Mouse (Mus musculus) midbrain, embryonic 13.5 days (tissue): ENCODE measurements around the gene Serpinb7. TPM values are rescaled to one million over a fixed set of nuclear protein-coding genes. Genes with fewer than 3 reads are reported as not detected.

Experiments used
- ATAC-seq: fragments of 200-750 bp; cut with Nextera tagmentation; 2 replicates; pipeline ENCODE4 v1.8.0; 2017; ENCODE audit warnings: mild to moderate bottlenecking, moderate TSS enrichment, moderate library complexity
- H3K27ac ChIP-seq: fragments of 300-500 bp; sonication (generic); 2 replicates; pipeline ENCODE4 v1.5.1; 2015; ENCODE audit warnings: inconsistent platforms, mild to moderate bottlenecking, moderate library complexity
- H3K27me3 ChIP-seq: fragments of 300-500 bp; sonication (generic); 2 replicates; pipeline ENCODE4 v1.6.1; 2015; ENCODE audit warnings: mild to moderate bottlenecking, inconsistent platforms
- H3K36me3 ChIP-seq: fragments of 300-500 bp; sonication (generic); 2 replicates; pipeline ENCODE4 v1.6.1; 2015; ENCODE audit warnings: mild to moderate bottlenecking, inconsistent platforms
- H3K4me1 ChIP-seq: fragments of 300-500 bp; sonication (generic); replicated peaks from 2 replicates; pipeline ENCODE4 v1.6.1; 2015; ENCODE audit warnings: inconsistent platforms
- H3K4me2 ChIP-seq: fragments of 300-500 bp; sonication (generic); replicated peaks from 2 replicates; pipeline ENCODE4 v1.6.1; 2015; ENCODE audit warnings: moderate library complexity, mild to moderate bottlenecking, inconsistent platforms
- H3K4me3 ChIP-seq: fragments of 300-500 bp; sonication (generic); replicated peaks from 2 replicates; pipeline ENCODE4 v1.5.1; 2015; ENCODE audit warnings: mild to moderate bottlenecking, inconsistent platforms
- H3K9ac ChIP-seq: fragments of 300-500 bp; sonication (generic); replicated peaks from 2 replicates; pipeline ENCODE4 v1.6.1; 2015; ENCODE audit warnings: mild to moderate bottlenecking, inconsistent platforms
- H3K9me3 ChIP-seq: fragments of 300-500 bp; sonication (generic); 2 replicates; pipeline ENCODE4 v1.6.1; 2016; ENCODE audit warnings: mild to moderate bottlenecking, inconsistent platforms
- WGBS: fragments of 180-500 bp; shearing (Covaris S2); methylation state at CpG from one replicate; pipeline ENCODE4 v1.1.7; 2015; 5-methylcytosine and 5-hydroxymethylcytosine counted together
- polyA plus RNA-seq: library from polyadenylated mRNA; unstranded; fragments of >200 nt; fragmentation: Nextera tagmentation; extraction: Ambion mirVana; gene quantifications from 2 replicates; pipeline ENCODE4 v1.2.1, GENCODE M21; 2015

The Serpinb7 gene
- polyA plus RNA-seq, result not detected in 2 replicates

DNA sequence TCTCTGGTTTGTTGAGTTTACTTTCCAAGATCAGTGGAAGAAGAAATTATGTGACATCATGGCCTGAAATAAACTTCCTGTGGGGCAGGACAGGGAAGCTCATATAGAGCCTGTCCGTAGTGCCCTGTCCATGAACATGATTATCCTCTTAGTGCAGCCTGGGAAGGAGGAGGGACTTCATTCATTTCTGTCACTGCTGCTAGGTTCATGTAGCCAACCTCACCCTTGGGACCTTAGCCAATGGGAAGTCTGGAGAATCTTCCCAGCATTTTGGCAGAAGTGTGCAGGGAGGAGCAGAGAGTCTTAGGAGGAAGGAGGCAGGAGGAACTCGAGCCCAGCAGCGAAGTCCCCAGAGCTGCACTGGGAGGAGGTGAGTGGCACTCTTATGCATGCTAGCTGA lies at the start of gene Serpinb7:
Gene Serpinb7 (plus strand): TSS at position 301 of the 400 bp plus-strand sequence.
- Histone ChIP-seq H3K36me3 (no peaks in the 10 kb centered on the region), H3K9me3 (no peaks in the 10 kb centered on the region), H3K27ac (no peak within 1 kb of the TSS), H3K9ac (no peak within 1 kb of the TSS), H3K4me2 (no peak within 1 kb of the TSS), H3K4me1 (no peaks in the 10 kb centered on the region), H3K4me3 (no peak within 1 kb of the TSS), H3K27me3 (no peaks in the 10 kb centered on the region)
- ATAC-seq, result no peak
- 78% methylated on average over 3 of the region's 3 CpGs for WGBS

DNA sequence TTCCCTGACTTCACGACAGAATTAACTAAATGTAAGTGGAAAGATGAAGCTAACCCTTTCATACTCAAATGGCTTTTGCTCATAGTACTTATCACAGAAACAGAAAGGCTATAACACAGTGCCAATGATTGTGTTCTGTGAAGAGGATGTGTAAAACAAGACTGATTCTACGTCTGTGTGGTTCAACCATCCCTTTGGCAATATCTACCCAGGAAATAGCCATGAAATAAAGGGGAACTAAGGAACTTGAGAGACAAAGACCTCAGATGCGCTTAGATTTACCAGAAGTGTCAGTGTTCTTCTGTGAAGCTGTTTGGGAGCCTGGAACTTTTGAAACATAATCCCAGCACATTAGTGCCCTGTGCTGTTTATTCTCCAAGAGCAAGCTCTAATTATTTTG lies 49.1 kb upstream of the Serpinb7 start:
- ATAC-seq, result no peak
- H3K27ac ChIP-seq, result no peak overlapping the region
- H3K9me3 ChIP-seq, result no peaks in the 10 kb centered on the region
- no peaks in the 10 kb centered on the region for H3K27me3 ChIP-seq
- WGBS, result 57% methylated on average over 3 of the region's 3 CpGs
- no peaks in the 10 kb centered on the region for H3K4me1 ChIP-seq
- no peak overlapping the region for H3K4me3 ChIP-seq
- H3K4me2 ChIP-seq, result no peak overlapping the region
- H3K9ac ChIP-seq, result no peak overlapping the region
- H3K36me3 ChIP-seq, result no peaks in the 10 kb centered on the region

DNA sequence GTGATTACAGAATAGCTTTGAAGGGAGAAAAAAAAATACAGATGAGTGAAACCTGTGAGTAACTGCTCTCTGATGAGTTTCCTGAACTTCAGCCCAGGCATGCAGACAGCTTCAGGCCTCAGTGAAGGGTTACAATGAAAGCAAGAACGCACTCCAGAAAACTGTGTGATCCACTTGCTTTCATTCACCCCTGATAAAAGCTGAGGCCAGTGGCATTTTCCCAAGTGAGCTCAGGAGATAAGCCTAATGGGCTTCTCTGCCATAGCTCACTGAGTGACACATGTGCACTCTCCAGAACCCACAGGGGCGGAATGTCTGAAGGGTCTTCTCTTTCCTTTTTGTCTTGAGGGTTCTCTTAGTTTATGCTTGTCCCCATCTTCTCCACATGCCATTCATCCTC lies 48.3 kb upstream of the Serpinb7 start:
- no peak overlapping the region for H3K4me3 ChIP-seq
- no peaks in the 10 kb centered on the region for H3K9me3 ChIP-seq
- no peak for ATAC-seq
- H3K27ac ChIP-seq, result no peak overlapping the region
- H3K4me2 ChIP-seq, result no peak overlapping the region
- H3K4me1 ChIP-seq, result no peaks in the 10 kb centered on the region
- WGBS, result 70% methylated on average over 2 of the region's 2 CpGs
- H3K27me3 ChIP-seq, result no peaks in the 10 kb centered on the region
- no peaks in the 10 kb centered on the region for H3K36me3 ChIP-seq
- H3K9ac ChIP-seq, result no peak overlapping the region

GRCm38 (mm10) chr1:107353046-107353445 lies 46.4 kb upstream of the Serpinb7 start:
- no peaks in the 10 kb centered on the region for H3K36me3 ChIP-seq
- no peaks in the 10 kb centered on the region for H3K9me3 ChIP-seq
- WGBS, result 35% methylated on average over 3 of the region's 3 CpGs
- no peak overlapping the region for H3K9ac ChIP-seq
- no peak for ATAC-seq
- no peaks in the 10 kb centered on the region for H3K4me1 ChIP-seq
- no peak overlapping the region for H3K27ac ChIP-seq
- H3K27me3 ChIP-seq, result no peaks in the 10 kb centered on the region
- no peak overlapping the region for H3K4me2 ChIP-seq
- no peak overlapping the region for H3K4me3 ChIP-seq

DNA sequence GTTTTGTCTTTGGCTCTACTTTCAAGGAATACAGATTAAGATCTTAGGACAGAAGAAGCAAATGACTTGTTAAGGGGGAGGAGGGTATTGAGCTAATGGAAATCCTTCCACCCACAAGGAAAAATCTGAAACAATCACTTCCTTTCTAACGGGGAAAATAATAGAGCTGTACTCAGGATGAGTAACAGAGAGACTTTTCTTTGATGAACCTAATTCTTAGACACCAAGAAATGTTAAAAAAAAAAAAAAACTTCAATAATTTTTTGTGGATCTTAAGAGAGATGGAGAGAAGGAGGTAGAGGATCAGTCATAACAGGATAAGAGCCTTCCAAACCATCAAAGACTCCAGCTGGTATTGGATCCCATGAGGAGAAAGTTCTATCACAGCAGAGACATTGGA lies 38.6 kb upstream of the Serpinb7 start, which contains the start of gene Serpinb11:
Gene Serpinb11 (plus strand): TSS at position 301 of the 400 bp plus-strand sequence.
- ATAC-seq, result no peak
- Histone ChIP-seq H3K27ac (no peak within 1 kb of the TSS), H3K36me3 (no peaks in the 10 kb centered on the region), H3K27me3 (no peaks in the 10 kb centered on the region), H3K4me1 (no peaks in the 10 kb centered on the region), H3K4me2 (no peak within 1 kb of the TSS), H3K9me3 (no peaks in the 10 kb centered on the region), H3K9ac (no peak within 1 kb of the TSS), H3K4me3 (no peak within 1 kb of the TSS)
- WGBS, result 66% methylated on average over 1 of the region's 1 CpGs

DNA sequence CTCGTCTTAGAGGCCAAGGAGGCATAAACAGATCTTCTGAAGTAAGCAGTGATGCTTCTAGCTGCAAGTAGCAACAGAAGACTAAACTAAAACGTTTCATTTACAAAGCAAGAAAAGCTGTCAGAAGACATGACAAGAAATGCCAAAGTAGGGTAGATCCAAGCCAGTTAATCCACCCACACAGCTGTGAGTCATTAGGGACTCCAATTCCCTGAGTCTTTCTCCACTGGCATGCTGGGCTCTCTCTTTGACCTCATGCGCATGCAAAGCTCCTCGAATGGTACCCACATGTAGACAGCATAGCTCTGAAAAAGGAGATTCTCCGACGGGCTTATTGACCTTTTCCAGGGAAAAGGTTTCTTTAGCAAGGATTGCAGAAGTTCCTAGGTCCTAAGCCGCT lies 33.5 kb upstream of the Serpinb7 start:
- ATAC-seq, result no peak
- Histone ChIP-seq H3K4me2 (no peak overlapping the region), H3K9ac (no peak overlapping the region), H3K4me1 (no peaks in the 10 kb centered on the region), H3K27ac (no peak overlapping the region), H3K4me3 (no peak overlapping the region), H3K36me3 (no peaks in the 10 kb centered on the region), H3K9me3 (no peaks in the 10 kb centered on the region), H3K27me3 (no peaks in the 10 kb centered on the region)
- WGBS, result 61% methylated on average over 7 of the region's 7 CpGs

DNA sequence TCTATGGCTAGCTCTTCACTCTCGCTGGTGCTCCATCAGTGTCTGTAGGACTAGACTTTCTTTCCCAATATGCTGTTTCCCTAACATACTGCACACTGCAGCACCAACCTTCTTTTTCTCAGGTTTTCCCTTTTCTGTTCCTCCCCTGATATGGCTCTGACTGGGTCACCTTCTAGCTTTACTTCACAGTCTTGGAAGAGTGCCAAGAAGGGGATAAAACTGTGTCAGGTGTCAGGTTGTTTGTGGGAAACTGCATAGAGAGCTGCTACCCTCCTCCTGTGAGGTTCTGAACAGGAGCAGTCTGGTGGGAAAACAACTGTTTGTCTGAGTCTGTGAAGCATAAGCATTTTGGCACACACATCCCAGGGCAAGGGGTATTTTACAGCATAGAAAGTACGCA lies 30.5 kb upstream of the Serpinb7 start:
- Histone ChIP-seq H3K4me2 (no peak overlapping the region), H3K9me3 (no peaks in the 10 kb centered on the region), H3K9ac (no peak overlapping the region), H3K27me3 (no peaks in the 10 kb centered on the region), H3K4me1 (no peaks in the 10 kb centered on the region), H3K36me3 (no peaks in the 10 kb centered on the region), H3K4me3 (no peak overlapping the region), H3K27ac (no peak overlapping the region)
- ATAC-seq, result no peak
- WGBS, result 77% methylated on average over 2 of the region's 2 CpGs

DNA sequence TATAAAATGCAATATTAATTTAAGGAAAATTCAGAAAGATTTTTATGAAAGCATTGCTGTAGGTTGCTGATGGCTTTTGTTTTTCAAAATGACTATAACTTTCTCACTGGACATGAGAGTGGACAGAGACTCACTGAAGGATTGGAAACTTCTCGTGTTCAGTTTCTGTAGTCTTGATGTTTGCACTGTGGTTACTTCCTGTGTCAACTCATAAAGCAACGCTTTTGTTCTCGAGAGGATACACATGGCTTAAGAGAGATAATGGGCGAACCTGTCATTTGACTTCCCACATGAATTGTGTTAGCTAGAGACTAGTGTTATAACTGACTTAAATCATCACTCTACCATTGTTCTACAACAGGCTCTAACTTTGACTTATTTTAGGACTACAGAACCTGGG lies 22.5 kb upstream of the Serpinb7 start:
- no peaks in the 10 kb centered on the region for H3K27me3 ChIP-seq
- no peak overlapping the region for H3K9ac ChIP-seq
- WGBS, result 84% methylated on average over 4 of the region's 4 CpGs
- H3K27ac ChIP-seq, result no peak overlapping the region
- H3K9me3 ChIP-seq, result no peaks in the 10 kb centered on the region
- no peak for ATAC-seq
- no peak overlapping the region for H3K4me3 ChIP-seq
- H3K4me1 ChIP-seq, result no peaks in the 10 kb centered on the region
- no peaks in the 10 kb centered on the region for H3K36me3 ChIP-seq
- no peak overlapping the region for H3K4me2 ChIP-seq

GRCm38 (mm10) chr1:107378368-107378767 lies 21.1 kb upstream of the Serpinb7 start:
- no peaks in the 10 kb centered on the region for H3K9me3 ChIP-seq
- no peak for ATAC-seq

GRCm38 (mm10) chr1:107381491-107381890 lies 18.0 kb upstream of the Serpinb7 start:
- ATAC-seq, result no peak
- Histone ChIP-seq H3K9me3 (no peaks in the 10 kb centered on the region), H3K4me2 (no peak overlapping the region), H3K4me3 (no peak overlapping the region), H3K4me1 (no peaks in the 10 kb centered on the region), H3K27ac (no peak overlapping the region), H3K36me3 (no peaks in the 10 kb centered on the region), H3K9ac (no peak overlapping the region), H3K27me3 (no peaks in the 10 kb centered on the region)

More at GRCm38 (mm10) chr1:107378368-107378767, 21.1 kb upstream of the Serpinb7 start:
- Histone ChIP-seq H3K27ac (no peak overlapping the region), H3K4me3 (no peak overlapping the region), H3K36me3 (no peaks in the 10 kb centered on the region), H3K4me1 (no peaks in the 10 kb centered on the region), H3K9ac (no peak overlapping the region), H3K27me3 (no peaks in the 10 kb centered on the region), H3K4me2 (no peak overlapping the region)

- Histone ChIP-seq H3K9me3 (no peaks in the 10 kb centered on the region), H3K27me3 (no peaks in the 10 kb centered on the region), H3K36me3 (no peaks in the 10 kb centered on the region), H3K4me1 (no peaks in the 10 kb centered on the region), H3K9ac (no peak overlapping the region), H3K27ac (no peak overlapping the region), H3K4me2 (no peak overlapping the region), H3K4me3 (no peak overlapping the region)
- WGBS, result 88% methylated on average over 1 of the region's 1 CpGs
- ATAC-seq, result no peak
Observed at GRCm38 (mm10) chr1:107382404-107382803, 17.1 kb upstream of the Serpinb7 start.

GRCm38 (mm10) chr1:107384532-107384931 lies 14.9 kb upstream of the Serpinb7 start:
- H3K4me3 ChIP-seq, result no peak overlapping the region
- H3K9me3 ChIP-seq, result no peaks in the 10 kb centered on the region
- no peak overlapping the region for H3K9ac ChIP-seq
- ATAC-seq, result no peak
- 94% methylated on average over 9 of the region's 9 CpGs for WGBS
- no peaks in the 10 kb centered on the region for H3K27me3 ChIP-seq
- H3K4me1 ChIP-seq, result no peaks in the 10 kb centered on the region
- H3K27ac ChIP-seq, result no peak overlapping the region
- no peaks in the 10 kb centered on the region for H3K36me3 ChIP-seq
- H3K4me2 ChIP-seq, result no peak overlapping the region

GRCm38 (mm10) chr1:107389753-107390152 lies 9.7 kb upstream of the Serpinb7 start:
- no peaks in the 10 kb centered on the region for H3K9me3 ChIP-seq
- no peak overlapping the region for H3K4me2 ChIP-seq
- ATAC-seq, result no peak
- 83% methylated on average over 2 of the region's 2 CpGs for WGBS
- H3K27ac ChIP-seq, result no peak overlapping the region
- no peak overlapping the region for H3K9ac ChIP-seq
- H3K27me3 ChIP-seq, result no peaks in the 10 kb centered on the region
- no peak overlapping the region for H3K4me3 ChIP-seq
- H3K4me1 ChIP-seq, result no peaks in the 10 kb centered on the region
- H3K36me3 ChIP-seq, result no peaks in the 10 kb centered on the region
